In the genomic region with DNA sequence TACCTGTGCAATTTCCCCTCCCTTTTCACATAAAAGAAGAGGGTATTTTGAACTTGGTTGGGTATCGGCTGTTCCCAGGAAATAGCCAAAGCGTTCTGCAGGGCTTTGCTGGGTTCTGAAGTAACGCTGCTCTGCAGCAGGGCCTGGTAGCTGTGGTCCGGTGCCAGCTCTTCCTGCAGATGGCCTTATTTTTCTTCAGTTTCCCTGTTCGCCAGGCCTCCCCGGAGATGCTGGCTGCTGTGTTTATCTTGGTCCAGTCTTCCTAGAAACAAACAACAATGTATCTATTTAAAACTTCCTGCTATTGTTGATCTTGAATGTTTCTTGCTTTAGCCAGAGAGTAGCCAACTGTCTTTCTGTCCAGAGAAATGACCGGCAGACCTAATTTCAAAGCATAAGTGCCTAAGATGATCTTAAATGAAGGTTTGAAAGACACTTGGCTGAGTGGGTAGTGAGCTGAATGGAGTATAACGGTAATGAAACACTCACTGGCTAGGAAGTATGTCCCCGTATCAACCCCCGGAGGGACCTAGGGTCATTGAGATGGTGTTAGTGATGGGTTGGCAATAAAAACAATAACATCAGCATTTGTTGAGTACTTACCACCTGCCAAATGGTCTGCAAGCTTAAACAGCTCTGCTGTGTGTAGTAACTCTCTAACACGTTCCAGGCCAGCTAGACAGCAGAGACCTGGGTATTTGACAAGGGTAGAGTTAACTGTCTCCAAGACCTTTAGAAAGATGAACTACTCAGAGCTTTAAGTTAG, we compare ENCODE assay signal across 23 mouse cellular contexts. TPM values are rescaled to one million over a fixed set of nuclear protein-coding genes. Genes with fewer than 3 reads are reported as not detected.
DNase-seq lines count a peak whose midpoint lies in the region; ATAC-seq and TF ChIP-seq lines count a peak whose summit lies in the region.
"Had no signal": no experiment of that assay in that cellular context is flagged by ENCODE, and none has a peak within 500 bp of the region (broad histone marks: within the 10 kb centered on the region; RNA-seq: fewer than 3 reads in every experiment).

No protein-coding gene starts in this region.

- TF ChIP-seq CTCF in liver, adult 2 months (IDR thresholded peaks at IDR 0.05; ENCODE audit: low read depth, low read length), result no peak
- no peak for TF ChIP-seq CTCF in liver, postnatal 0 days (IDR thresholded peaks at IDR 0.05; ENCODE audit: low read depth)

- no peaks in the 10 kb centered on the region for H3K36me3 ChIP-seq in liver, adult 2 months (ENCODE audit: control insufficient read depth, insufficient read depth, low read length)
- H3K36me3 ChIP-seq in liver, postnatal 0 days (replicated peaks; ENCODE audit: insufficient read depth, low read length), result no peaks in the 10 kb centered on the region
- H3K36me3 ChIP-seq: heart, embryonic 15.5 days; hindbrain, embryonic 12.5 days; intestine, embryonic 15.5 days; liver, embryonic 12.5 days had no signal

- no peak for DNase-seq in cerebellum, postnatal 4 days (ENCODE audit: low spot score in 2 of 2)
- DNase-seq in liver, adult 2 months (ENCODE audit: extremely low read depth, low read depth, low spot score), result no peak
- DNase-seq in liver, postnatal 0 days, result no peak
- peak; percentile 66 to 76 for DNase-seq in cerebellum, postnatal 10 days
- peak; percentile 42 for DNase-seq in lung, postnatal 14 days
- no peak for DNase-seq in ovary, postnatal 10 days (ENCODE audit: low spot score)
- no peak for DNase-seq in spleen, postnatal 10 days (ENCODE audit: low spot score in 2 of 2)
- DNase-seq: adrenal gland, postnatal 14 days; heart, adult 11 months; kidney, postnatal 10 days; right cerebral cortex, adult 18-20 months had no signal

- no peak for TF ChIP-seq EP300 in liver, postnatal 0 days (IDR thresholded peaks at IDR 0.05; ENCODE audit: low read depth)

- H3K9ac ChIP-seq in liver, adult 2 months (ENCODE audit: low read depth, low read length), result no peak overlapping the region
- no peak overlapping the region for H3K9ac ChIP-seq in liver, postnatal 0 days (replicated peaks)
- H3K9ac ChIP-seq: heart, embryonic 15.5 days; hindbrain, embryonic 12.5 days; intestine, embryonic 15.5 days; liver, embryonic 12.5 days had no signal

- ATAC-seq in cerebellum, adult (ENCODE audit: insufficient number of reproducible peaks, low FRiP score, low TSS enrichment), result peak; percentile 72
- no peak for ATAC-seq in liver, postnatal 0 days
- ATAC-seq: intestine, embryonic 15.5 days; liver, embryonic 12.5 days had no signal

- no peak overlapping the region for H3K4me3 ChIP-seq in liver, adult 2 months (ENCODE audit: insufficient read depth, low read depth, low read length)
- H3K4me3 ChIP-seq in liver, postnatal 0 days (ENCODE audit: low read depth, low read length), result no peak overlapping the region
- H3K4me3 ChIP-seq: heart, embryonic 15.5 days; hindbrain, embryonic 12.5 days; intestine, embryonic 15.5 days; liver, embryonic 12.5 days had no signal

- H3K27me3 ChIP-seq in liver, adult 2 months (ENCODE audit: control insufficient read depth, insufficient read depth, low read length), result no peaks in the 10 kb centered on the region
- H3K27me3 ChIP-seq in liver, postnatal 0 days (ENCODE audit: insufficient read depth, low read length), result no peaks in the 10 kb centered on the region
- H3K27me3 ChIP-seq: heart, embryonic 15.5 days; hindbrain, embryonic 12.5 days; intestine, embryonic 15.5 days; liver, embryonic 12.5 days had no signal

- WGBS in liver, adult 2 months, result 76% methylated on average over 11 of the region's 11 CpGs
- 70% methylated on average over 11 of the region's 11 CpGs for WGBS in liver, postnatal 0 days (ENCODE audit: insufficient replicate concordance)

- no peaks in the 10 kb centered on the region for H3K79me2 ChIP-seq in liver, adult 2 months (ENCODE audit: control insufficient read depth, insufficient read depth, low read length)

- H3K27ac ChIP-seq in liver, adult 2 months (replicated peaks; ENCODE audit: insufficient read depth, low read depth, low read length), result 0 out of 2 replicates have a peak overlapping the region, but pooled peaks have one; percentile 18
- no peak overlapping the region for H3K27ac ChIP-seq in liver, postnatal 0 days (ENCODE audit: low read depth)
- H3K27ac ChIP-seq: heart, embryonic 15.5 days; hindbrain, embryonic 12.5 days; intestine, embryonic 15.5 days; liver, embryonic 12.5 days; stomach, postnatal 0 days had no signal

- H3K9me3 ChIP-seq in liver, postnatal 0 days (ENCODE audit: low read length), result no peaks in the 10 kb centered on the region
- H3K9me3 ChIP-seq: heart, embryonic 15.5 days; hindbrain, embryonic 12.5 days; intestine, embryonic 15.5 days; liver, embryonic 12.5 days had no signal

- no peak overlapping the region for H3K4me2 ChIP-seq in liver, postnatal 0 days (ENCODE audit: low read depth, low read length)
- H3K4me2 ChIP-seq: heart, embryonic 15.5 days; hindbrain, embryonic 12.5 days; intestine, embryonic 15.5 days; liver, embryonic 12.5 days had no signal

- TF ChIP-seq POLR2A in liver, adult 2 months (IDR thresholded peaks at IDR 0.05; ENCODE audit: extremely low read depth, insufficient read depth, low read length), result no peak

- peaks cover 2% of the 10 kb centered on the region; the same call in 1 of the 2 replicates for H3K4me1 ChIP-seq in liver, adult 2 months (ENCODE audit: control insufficient read depth, insufficient read depth, low read length)
- peaks cover 8% of the 10 kb centered on the region; the same call in 1 of the 2 replicates for H3K4me1 ChIP-seq in liver, postnatal 0 days (ENCODE audit: insufficient read depth)
- H3K4me1 ChIP-seq: intestine, embryonic 15.5 days had no signal

RNA-seq across cellular contexts. Expression of gene Tmcc3, which starts 39.3 kb away (rescaled TPM):
- 6.0 and 7.9 TPM in 2 replicates for total RNA-seq in liver, adult 2 months (2014; rRNA removed)
- polyA plus RNA-seq in liver, adult 2 months (2012; rRNA removed), result 3.2 and 3.8 TPM in 2 replicates
- 6.3 and 6.6 TPM in 2 replicates for polyA plus RNA-seq in liver, postnatal 0 days (2015; fragmentation: Nextera tagmentation; extraction: Ambion mirVana)

RNA-seq across cellular contexts. Expression of gene Gm4792, which starts 52.6 kb away (rescaled TPM):
- not detected in 2 replicates for total RNA-seq in liver, adult 2 months (2014; rRNA removed)
- polyA plus RNA-seq in liver, adult 2 months (2012; rRNA removed), result not detected in 2 replicates
- polyA plus RNA-seq in liver, postnatal 0 days (2015; fragmentation: Nextera tagmentation; extraction: Ambion mirVana), result not detected in 2 replicates
- total RNA-seq: adrenal gland, postnatal 14 days; layer of hippocampus, postnatal 14 days; left cerebral cortex, postnatal 36 days; megakaryocyte, adult 5-6 weeks had no signal
- polyA plus RNA-seq: embryonic facial prominence, embryonic 11.5 days; frontal cortex, adult 2 months; heart, embryonic 15.5 days; intestine, embryonic 15.5 days; liver, embryonic 12.5 days; spleen, adult 2 months had no signal

Comparison
In these comparisons a context has a peak if more than half of its experiments do, and no peak if none do; other contexts are left out.
1. DNase-seq: peak in cerebellum, postnatal 10 days (2 of 2) and lung, postnatal 14 days (single experiment); none in cerebellum, postnatal 4 days (0 of 2), liver, adult 2 months (single experiment), liver, postnatal 0 days (single experiment), ovary, postnatal 10 days (single experiment) and spleen, postnatal 10 days (0 of 2).